Mouse (Mus musculus) forebrain, embryonic 16.5 days (tissue): ENCODE measurements at regions not wholly inside any gene's neighbourhood (a gene's known extent, or its start where the extent isn't known, plus 50 kb on each side); places are given as distances from the start of the nearest gene placed in this dataset.
"Not testable (repeated sequence)": the region's sequence is repeated elsewhere in the genome, so short reads cannot be mapped to it uniquely, and the experiment has no call there.

Experiments
- ATAC-seq: fragments of 200-750 bp; cut with Nextera tagmentation; 2 replicates; pipeline ENCODE4 v1.8.0; 2017; ENCODE audit warnings: mild to moderate bottlenecking, moderate library complexity
- H3K27ac ChIP-seq: fragments of 300-500 bp; sonication (generic); 2 replicates; pipeline ENCODE4 v1.5.1; 2014; ENCODE audit warnings: low read length, control low read depth
- H3K27me3 ChIP-seq: fragments of 300-500 bp; sonication (generic); replicated peaks from 2 replicates; pipeline ENCODE4 v1.6.1; 2014; ENCODE audit warnings: low read length; ENCODE audit not compliant: control insufficient read depth, insufficient read depth
- H3K36me3 ChIP-seq: fragments of 300-500 bp; sonication (generic); 2 replicates; pipeline ENCODE4 v1.6.1; 2014; ENCODE audit not compliant: control insufficient read depth, insufficient read depth
- H3K4me1 ChIP-seq: fragments of 300-500 bp; sonication (generic); replicated peaks from 2 replicates; pipeline ENCODE4 v1.6.1; 2014; ENCODE audit warnings: low read length; ENCODE audit not compliant: control insufficient read depth, insufficient read depth
- H3K4me2 ChIP-seq: fragments of 300-500 bp; sonication (generic); 2 replicates; pipeline ENCODE4 v1.6.1; 2014; ENCODE audit warnings: mild to moderate bottlenecking, low read length, control low read depth
- H3K4me3 ChIP-seq: fragments of 300-500 bp; sonication (generic); replicated peaks from 2 replicates; pipeline ENCODE4 v1.5.1; 2014; ENCODE audit warnings: mild to moderate bottlenecking, low read length, control low read depth
- H3K9ac ChIP-seq: fragments of 300-500 bp; sonication (generic); replicated peaks from 2 replicates; pipeline ENCODE4 v1.6.1; 2014; ENCODE audit warnings: low read depth, low read length, control low read depth
- H3K9me3 ChIP-seq: fragments of 300-500 bp; sonication (generic); 2 replicates; pipeline ENCODE4 v1.6.1; 2016; ENCODE audit warnings: low read length; ENCODE audit not compliant: control insufficient read depth
- WGBS: fragments of 180-500 bp; shearing (Covaris S2); extraction: QIAGEN DNeasy Blood & Tissue Kit; methylation state at CpG from one replicate; pipeline ENCODE4 v1.1.7; 2014; 5-methylcytosine and 5-hydroxymethylcytosine counted together

DNA sequence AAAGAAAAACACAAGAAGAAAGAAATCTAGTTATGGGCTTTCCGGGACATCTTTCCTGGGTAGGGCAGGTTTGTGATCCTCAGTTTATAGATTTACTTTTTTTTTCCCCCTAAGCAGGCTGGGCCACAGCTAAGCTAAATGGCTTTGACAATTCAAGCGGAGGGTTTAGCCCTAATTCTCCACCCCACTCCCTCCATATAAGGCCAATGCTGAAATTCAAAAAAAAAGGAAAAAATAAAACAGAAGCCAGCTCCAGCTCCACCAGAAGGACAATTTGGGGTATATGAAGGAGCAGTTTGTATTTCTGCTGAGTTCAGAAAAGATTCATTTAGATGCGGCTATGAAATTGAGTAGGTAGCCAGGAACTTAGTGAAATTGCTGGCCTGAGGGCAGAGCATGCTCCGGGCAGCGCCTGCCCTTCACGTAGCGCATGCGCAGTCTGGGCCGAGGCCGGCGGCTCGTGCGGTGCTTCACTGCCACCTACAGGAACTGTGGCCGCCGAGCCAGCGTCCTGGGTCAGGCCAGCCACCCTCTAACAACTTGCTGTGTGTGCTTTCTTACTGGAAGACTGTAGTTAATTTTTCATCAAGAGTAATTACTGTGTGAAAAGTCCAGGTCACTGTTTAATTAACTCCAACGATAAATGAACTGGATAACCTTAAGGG is 364.5 kb downstream of the Lrig3 start:
- no peak overlapping the region; the same call in 1 of the 2 replicates for H3K9ac ChIP-seq
- ATAC-seq = peak; percentile 97
- peaks cover 3% of the 10 kb centered on the region; the same call in 1 of the 2 replicates for H3K27me3 ChIP-seq
- H3K4me1 ChIP-seq = 0 out of 2 replicates have a peak, but pooled peaks cover 3% of the 10 kb centered on the region
- H3K9me3 ChIP-seq = no peaks in the 10 kb centered on the region
- H3K4me2 ChIP-seq = peak overlapping the region; percentile 45
- H3K36me3 ChIP-seq = no peaks in the 10 kb centered on the region
- peak overlapping the region; percentile 10 for H3K4me3 ChIP-seq
- 8% methylated on average over 17 of the region's 17 CpGs for WGBS
- H3K27ac ChIP-seq = no peak overlapping the region

- no peaks in the 10 kb centered on the region for H3K9me3 ChIP-seq
These were observed 354.9 kb downstream of the Lrig3 start for GRCm38 (mm10) chr10:126320831-126321230.

GRCm38 (mm10) chr10:126319795-126320194 is 353.8 kb downstream of the Lrig3 start:
- Histone ChIP-seq H3K4me3 (no peak overlapping the region), H3K4me1 (no peaks in the 10 kb centered on the region), H3K27me3 (no peaks in the 10 kb centered on the region), H3K27ac (no peak overlapping the region), H3K9me3 (no peaks in the 10 kb centered on the region), H3K4me2 (no peak overlapping the region), H3K36me3 (no peaks in the 10 kb centered on the region), H3K9ac (no peak overlapping the region)
- 89% methylated on average over 10 of the region's 10 CpGs for WGBS
- no peak for ATAC-seq

More at GRCm38 (mm10) chr10:126320831-126321230, 354.9 kb downstream of the Lrig3 start:
- Histone ChIP-seq H3K27ac (no peak overlapping the region), H3K4me1 (no peaks in the 10 kb centered on the region), H3K4me3 (no peak overlapping the region), H3K9ac (no peak overlapping the region), H3K4me2 (no peak overlapping the region), H3K36me3 (no peaks in the 10 kb centered on the region), H3K27me3 (no peaks in the 10 kb centered on the region)
- WGBS = 79% methylated on average over 9 of the region's 9 CpGs
- ATAC-seq = no peak

GRCm38 (mm10) chr10:126299962-126300361 is 334.0 kb downstream of the Lrig3 start:
- peak; percentile 67 for ATAC-seq
- Histone ChIP-seq H3K4me1 (no peaks in the 10 kb centered on the region), H3K4me2 (no peak overlapping the region), H3K27ac (no peak overlapping the region), H3K4me3 (no peak overlapping the region), H3K27me3 (no peaks in the 10 kb centered on the region), H3K36me3 (no peaks in the 10 kb centered on the region), H3K9ac (no peak overlapping the region), H3K9me3 (no peaks in the 10 kb centered on the region)
- WGBS = 75% methylated on average over 1 of the region's 1 CpGs

DNA sequence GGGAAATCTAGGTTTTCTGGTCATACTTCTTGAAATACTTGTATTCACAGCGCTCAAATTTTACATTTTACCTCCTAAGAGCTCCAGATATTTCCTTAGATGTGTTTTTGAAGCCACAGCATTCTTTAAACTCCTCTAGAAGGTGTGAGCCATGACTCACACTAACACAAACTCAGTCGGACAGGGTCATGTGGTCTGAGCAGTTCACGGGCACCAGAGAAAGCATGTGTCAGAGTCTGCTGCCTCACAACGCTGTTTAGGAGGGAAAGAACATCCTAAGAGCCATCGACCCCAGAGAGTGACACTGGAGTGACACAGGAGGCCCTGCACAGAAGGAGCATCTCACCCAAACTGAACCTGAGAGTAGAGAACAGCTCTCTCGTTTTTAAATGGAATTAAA is 332.2 kb downstream of the Lrig3 start:
- H3K36me3 ChIP-seq = no peaks in the 10 kb centered on the region
- no peak overlapping the region for H3K4me2 ChIP-seq
- ATAC-seq = no peak
- H3K27ac ChIP-seq = no peak overlapping the region
- H3K9me3 ChIP-seq = no peaks in the 10 kb centered on the region
- 84% methylated on average over 6 of the region's 6 CpGs for WGBS
- H3K9ac ChIP-seq = no peak overlapping the region
- H3K27me3 ChIP-seq = no peaks in the 10 kb centered on the region
- H3K4me1 ChIP-seq = no peaks in the 10 kb centered on the region
- no peak overlapping the region for H3K4me3 ChIP-seq

- no peak overlapping the region for H3K9ac ChIP-seq
- H3K4me3 ChIP-seq = no peak overlapping the region
- H3K4me2 ChIP-seq = no peak overlapping the region
- no peak for ATAC-seq
- WGBS = 68% methylated on average over 7 of the region's 7 CpGs
- H3K36me3 ChIP-seq = no peaks in the 10 kb centered on the region
- H3K27me3 ChIP-seq = no peaks in the 10 kb centered on the region
- no peak overlapping the region for H3K27ac ChIP-seq
- H3K4me1 ChIP-seq = no peaks in the 10 kb centered on the region
- no peaks in the 10 kb centered on the region for H3K9me3 ChIP-seq
These were observed 329.9 kb downstream of the Lrig3 start for GRCm38 (mm10) chr10:126295853-126296252.

DNA sequence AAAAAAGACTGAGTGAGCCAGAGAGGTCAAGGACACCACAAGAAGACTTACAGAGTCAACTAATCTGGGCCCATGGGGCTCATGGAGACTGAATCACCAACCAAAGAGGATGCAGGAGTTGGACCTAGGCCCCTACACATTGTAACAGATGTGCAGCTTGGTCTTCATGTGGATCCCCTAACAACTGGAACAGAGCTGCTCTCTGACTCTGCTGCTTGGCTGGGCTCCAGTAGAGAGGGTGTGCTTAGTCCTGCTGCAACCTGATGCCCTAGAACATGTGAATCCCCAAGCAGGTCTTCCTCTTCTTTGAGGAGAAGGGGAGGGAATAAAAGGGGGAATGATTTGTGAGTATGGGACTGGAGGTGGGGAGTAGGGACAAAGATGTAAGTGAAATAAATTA is 325.8 kb downstream of the Lrig3 start:
- Histone ChIP-seq H3K36me3 (no peaks in the 10 kb centered on the region), H3K4me2 (no peak overlapping the region), H3K9ac (no peak overlapping the region), H3K9me3 (no peaks in the 10 kb centered on the region), H3K4me3 (no peak overlapping the region), H3K4me1 (no peaks in the 10 kb centered on the region), H3K27ac (no peak overlapping the region), H3K27me3 (no peaks in the 10 kb centered on the region)
- no peak for ATAC-seq

- not testable (repeated sequence) for H3K27me3 ChIP-seq, H3K9me3 ChIP-seq, H3K27ac ChIP-seq, H3K4me2 ChIP-seq, H3K4me3 ChIP-seq, H3K36me3 ChIP-seq, H3K9ac ChIP-seq, ATAC-seq, H3K4me1 ChIP-seq
- 90% methylated on average over 5 of the region's 13 CpGs for WGBS
These were observed 319.1 kb downstream of the Lrig3 start for GRCm38 (mm10) chr10:126285096-126285495.

DNA sequence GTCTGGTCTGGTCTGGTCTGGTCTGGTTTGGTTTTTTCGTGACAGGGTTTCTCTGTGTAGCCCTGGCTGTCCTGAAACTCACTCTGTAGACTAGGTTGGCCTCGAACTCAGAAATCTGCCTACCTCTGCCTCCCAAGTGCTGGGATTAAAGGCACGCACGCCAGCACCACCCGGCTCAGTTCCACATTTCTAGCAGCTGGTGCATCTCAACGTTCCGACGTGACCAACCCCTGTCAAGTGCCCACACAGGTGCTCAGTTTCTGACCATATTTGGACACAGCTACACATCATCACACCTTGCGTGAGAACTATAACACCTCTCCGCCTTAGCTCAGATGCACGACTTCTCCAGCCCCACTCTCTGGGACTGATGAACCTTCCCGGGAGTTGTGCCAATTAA is 304.4 kb downstream of the Lrig3 start:
- 92% methylated on average over 12 of the region's 12 CpGs for WGBS
- H3K4me3 ChIP-seq = no peak overlapping the region
- H3K4me1 ChIP-seq = no peaks in the 10 kb centered on the region
- no peak overlapping the region for H3K9ac ChIP-seq
- no peaks in the 10 kb centered on the region for H3K27me3 ChIP-seq
- no peak for ATAC-seq
- H3K9me3 ChIP-seq = no peaks in the 10 kb centered on the region
- H3K27ac ChIP-seq = no peak overlapping the region
- H3K36me3 ChIP-seq = no peaks in the 10 kb centered on the region
- no peak overlapping the region for H3K4me2 ChIP-seq
